Mouse (Mus musculus) thymus, adult 2 months (tissue): ENCODE results near the gene Pycr1.

ENCODE experiments used
- CTCF ChIP-seq: fragments of 200-500 bp; IDR thresholded peaks from 2 replicates; pipeline ENCODE4 v1.5.1; 2012; ENCODE audit warnings: mild to moderate bottlenecking, control low read depth, low read length, moderate library complexity, borderline replicate concordance; ENCODE audit not compliant: control insufficient read depth, poor library complexity, insufficient read depth; ENCODE audit errors: extremely low read depth
- POLR2A ChIP-seq: fragments of 200-500 bp; IDR thresholded peaks from 2 replicates; pipeline ENCODE4 v1.6.1; 2012; ENCODE audit warnings: mild to moderate bottlenecking, low read length, control low read depth, moderate library complexity; ENCODE audit not compliant: control insufficient read depth, poor library complexity, insufficient read depth; ENCODE audit errors: extremely low read depth

DNA sequence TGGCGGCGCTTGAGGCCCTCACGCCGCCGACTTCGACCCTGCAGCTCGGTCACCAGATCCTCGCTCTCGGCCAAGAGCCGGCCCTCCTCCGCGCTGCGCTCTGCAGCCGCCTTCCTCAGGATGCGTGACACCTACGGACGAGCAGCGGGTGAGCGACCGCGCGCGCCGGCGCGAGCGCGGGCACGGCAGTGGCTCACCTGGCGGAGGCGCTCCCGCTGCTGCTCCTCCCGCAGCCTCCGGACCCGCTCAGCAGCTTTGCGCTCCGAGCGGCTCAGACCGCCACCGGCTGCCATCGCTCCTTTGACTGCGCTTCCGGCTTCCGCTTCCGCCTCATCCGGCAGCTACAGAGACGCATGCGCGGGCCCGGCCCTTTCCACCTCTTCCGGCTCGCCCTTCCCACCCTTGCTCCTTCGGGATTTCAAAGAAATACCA is 18.9 kb downstream of the Pycr1 start:
- TF ChIP-seq POLR2A, result peak; percentile 89
- 0 out of 2 replicates have a peak, but pooled peaks have one; percentile 10 for TF ChIP-seq CTCF
